Mouse (Mus musculus) neural tube, embryonic 13.5 days (tissue): ENCODE results near the gene Rhox2h. TPM values are rescaled to one million over a fixed set of nuclear protein-coding genes. Genes with fewer than 3 reads are reported as not detected.
"Not testable (repeated sequence)": the region's sequence is repeated elsewhere in the genome, so short reads cannot be mapped to it uniquely, and the experiment has no call there.

Experiments
- ATAC-seq: fragments of 200-750 bp; cut with Nextera tagmentation; 2 replicates; pipeline ENCODE4 v1.8.0; 2017; ENCODE audit warnings: low read depth, mild to moderate bottlenecking, moderate TSS enrichment, moderate library complexity
- H3K27ac ChIP-seq: fragments of 300-500 bp; sonication (generic); replicated peaks from 2 replicates; pipeline ENCODE4 v1.5.1; 2015; ENCODE audit warnings: moderate library complexity, mild to moderate bottlenecking, inconsistent platforms
- H3K27me3 ChIP-seq: fragments of 300-500 bp; sonication (generic); 2 replicates; pipeline ENCODE4 v1.6.1; 2015; ENCODE audit warnings: mild to moderate bottlenecking, inconsistent platforms
- H3K36me3 ChIP-seq: fragments of 300-500 bp; sonication (generic); 2 replicates; pipeline ENCODE4 v1.6.1; 2015; ENCODE audit warnings: mild to moderate bottlenecking, inconsistent platforms
- H3K4me1 ChIP-seq: fragments of 300-500 bp; sonication (generic); replicated peaks from 2 replicates; pipeline ENCODE4 v1.6.1; 2015; ENCODE audit warnings: inconsistent platforms
- H3K4me2 ChIP-seq: fragments of 300-500 bp; sonication (generic); 2 replicates; pipeline ENCODE4 v1.6.1; 2015; ENCODE audit warnings: inconsistent platforms, mild to moderate bottlenecking, moderate library complexity
- H3K4me3 ChIP-seq: fragments of 300-500 bp; sonication (generic); 2 replicates; pipeline ENCODE4 v1.5.1; 2015; ENCODE audit warnings: mild to moderate bottlenecking, inconsistent platforms
- H3K9ac ChIP-seq: fragments of 300-500 bp; sonication (generic); 2 replicates; pipeline ENCODE4 v1.6.1; 2015; ENCODE audit warnings: moderate library complexity, mild to moderate bottlenecking, inconsistent platforms
- H3K9me3 ChIP-seq: fragments of 300-500 bp; sonication (generic); 2 replicates; pipeline ENCODE4 v1.6.1; 2016; ENCODE audit warnings: inconsistent platforms
- WGBS: fragments of 180-500 bp; shearing (Covaris S2); methylation state at CpG from one replicate; pipeline ENCODE4 v1.1.7; 2015; 5-methylcytosine and 5-hydroxymethylcytosine counted together
- polyA plus RNA-seq: library from polyadenylated mRNA; unstranded; fragments of >200 nt; fragmentation: Nextera tagmentation; extraction: Ambion mirVana; gene quantifications from 2 replicates; pipeline ENCODE4 v1.2.1, GENCODE M21; 2015

Rhox2h gene
- not detected in 2 replicates for polyA plus RNA-seq

GRCm38 (mm10) chrX:37673177-37673576 is at the start of gene Rhox2h:
Gene Rhox2h (minus strand): TSS chrX:37673277.
- H3K4me1 ChIP-seq, H3K9me3 ChIP-seq, H3K27ac ChIP-seq, H3K4me2 ChIP-seq, H3K36me3 ChIP-seq, H3K4me3 ChIP-seq, H3K9ac ChIP-seq, H3K27me3 ChIP-seq, ATAC-seq: not testable (repeated sequence)
- 87% methylated on average over 8 of the region's 8 CpGs for WGBS

DNA sequence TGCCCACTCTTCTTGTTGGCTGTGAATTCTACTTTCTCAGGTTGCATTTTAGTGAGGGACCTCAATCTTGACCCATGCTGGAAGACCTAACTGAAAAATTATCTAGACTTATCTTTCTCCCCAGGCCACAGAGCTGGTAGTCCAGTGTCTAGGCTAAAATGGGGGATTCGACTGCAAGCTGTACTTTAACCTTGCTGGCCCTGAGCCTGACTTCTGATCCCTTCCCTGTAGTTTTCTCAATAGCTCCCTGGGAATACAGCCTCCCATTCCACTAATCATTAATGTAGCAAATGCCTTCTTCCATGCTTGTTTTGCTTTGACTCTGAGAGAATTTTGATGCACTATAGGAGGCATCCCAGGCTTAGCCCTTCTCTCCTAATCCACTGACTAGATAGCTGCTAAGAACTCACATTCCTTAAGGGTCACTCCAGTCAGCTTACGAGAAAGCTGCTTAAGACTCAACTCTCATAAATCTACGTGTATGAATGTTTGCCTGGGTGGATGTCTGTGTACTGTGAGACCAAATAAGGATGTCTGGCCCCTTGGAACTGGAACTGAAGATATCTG is 28.8 kb upstream of the Rhox2h start:
- Histone ChIP-seq H3K9ac (no peak overlapping the region), H3K9me3 (no peaks in the 10 kb centered on the region), H3K27me3 (no peaks in the 10 kb centered on the region), H3K4me3 (no peak overlapping the region), H3K4me2 (no peak overlapping the region), H3K4me1 (no peaks in the 10 kb centered on the region), H3K36me3 (no peaks in the 10 kb centered on the region), H3K27ac (no peak overlapping the region)
- no peak for ATAC-seq
- WGBS, result 69% methylated on average over 3 of the region's 3 CpGs

GRCm38 (mm10) chrX:37692261-37692660 is 19.2 kb upstream of the Rhox2h start:
- no peak overlapping the region for H3K4me3 ChIP-seq
- H3K9ac ChIP-seq, result no peak overlapping the region
- 84% methylated on average over 2 of the region's 2 CpGs for WGBS
- H3K4me1 ChIP-seq, result no peaks in the 10 kb centered on the region
- no peak overlapping the region for H3K27ac ChIP-seq
- no peak overlapping the region for H3K4me2 ChIP-seq
- no peak for ATAC-seq
- no peaks in the 10 kb centered on the region for H3K27me3 ChIP-seq
- no peaks in the 10 kb centered on the region for H3K36me3 ChIP-seq
- H3K9me3 ChIP-seq, result no peaks in the 10 kb centered on the region

GRCm38 (mm10) chrX:37683031-37683715 is 10.1 kb upstream of the Rhox2h start:
- Histone ChIP-seq H3K4me3 (no peak overlapping the region), H3K9ac (no peak overlapping the region), H3K27ac (no peak overlapping the region), H3K4me2 (no peak overlapping the region), H3K9me3 (no peaks in the 10 kb centered on the region), H3K36me3 (no peaks in the 10 kb centered on the region), H3K4me1 (no peaks in the 10 kb centered on the region), H3K27me3 (no peaks in the 10 kb centered on the region)
- WGBS, result 88% methylated on average over 24 of the region's 24 CpGs
- no peak for ATAC-seq

DNA sequence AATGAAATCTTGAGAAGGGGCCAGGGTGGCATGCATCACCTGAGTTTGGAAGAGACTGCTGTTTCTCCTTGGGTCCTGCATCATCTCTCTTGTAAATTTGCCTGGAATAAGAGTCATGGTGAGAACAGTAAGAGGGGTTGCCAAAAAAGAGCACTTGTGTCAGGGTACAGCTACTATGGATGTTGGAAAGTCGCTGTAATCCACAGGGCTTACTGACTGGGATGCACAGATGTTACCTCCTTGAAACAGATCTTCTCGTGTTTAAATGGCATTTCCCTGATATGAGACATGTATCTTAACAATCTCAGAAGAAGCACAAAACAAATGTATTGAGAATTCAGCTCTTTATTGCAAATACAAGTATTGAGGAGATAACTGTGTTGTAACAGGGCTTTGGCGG is 4.4 kb downstream of the Rhox2h start, which contains the start of gene Rhox3h:
TSS of gene Rhox3h (minus strand) at position 101 of the 400 bp plus-strand sequence.
- WGBS, result 100% methylated on average over 1 of the region's 3 CpGs
- H3K9me3 ChIP-seq, H3K4me3 ChIP-seq, H3K27me3 ChIP-seq, H3K27ac ChIP-seq, ATAC-seq, H3K36me3 ChIP-seq, H3K4me1 ChIP-seq, H3K4me2 ChIP-seq, H3K9ac ChIP-seq: not testable (repeated sequence)

DNA sequence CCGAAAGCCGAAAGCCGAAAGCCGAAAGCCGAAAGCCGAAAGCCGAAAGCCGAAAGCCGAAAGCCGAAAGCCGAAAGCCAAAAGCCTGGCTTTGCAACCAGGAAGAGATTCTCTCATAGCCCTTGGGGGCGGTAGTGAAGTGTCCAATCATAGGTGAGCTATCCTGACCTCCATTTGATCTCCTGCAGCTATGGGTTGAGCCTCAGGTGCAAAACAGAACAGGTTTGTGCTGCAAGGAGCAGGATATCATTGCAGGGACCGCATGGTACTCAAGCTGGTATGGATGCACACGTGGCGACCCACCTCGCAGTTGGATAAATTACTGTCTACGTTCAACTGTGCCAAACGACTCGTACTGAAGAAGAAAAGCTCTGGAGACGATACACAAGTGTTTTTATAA is 21.9 kb downstream of the Rhox2h start, which contains the start of gene Rhox4g:
TSS of gene Rhox4g (minus strand) at position 101 of the 400 bp plus-strand sequence.
- H3K9ac ChIP-seq, H3K4me1 ChIP-seq, H3K4me3 ChIP-seq, H3K4me2 ChIP-seq, ATAC-seq, H3K36me3 ChIP-seq, H3K27ac ChIP-seq, H3K27me3 ChIP-seq, H3K9me3 ChIP-seq: not testable (repeated sequence)
- 93% methylated on average over 18 of the region's 20 CpGs for WGBS

DNA sequence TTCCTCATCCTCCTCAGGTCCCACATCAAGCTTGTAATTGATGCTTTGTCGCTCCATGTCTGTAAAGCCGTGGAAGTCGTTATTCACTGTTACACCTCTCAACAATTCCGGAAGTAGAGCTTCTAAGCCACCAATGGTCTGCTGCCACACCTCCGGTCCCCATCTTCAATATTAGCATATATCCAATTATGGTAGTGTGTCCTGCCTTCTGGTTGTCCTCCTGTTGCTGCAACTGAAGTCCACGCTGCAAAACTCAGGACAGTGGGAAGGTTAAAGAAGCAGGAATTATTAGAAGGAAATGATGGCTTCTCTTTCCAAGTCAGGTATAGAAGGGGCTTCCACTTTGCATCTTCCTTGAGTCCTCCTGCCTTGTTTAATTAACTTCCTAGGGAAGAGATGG is 29.7 kb downstream of the Rhox2h start, which contains the start of gene Rhox2g:
TSS of gene Rhox2g (minus strand) at position 101 of the 400 bp plus-strand sequence.
- H3K4me2 ChIP-seq, H3K4me3 ChIP-seq, H3K27me3 ChIP-seq, H3K4me1 ChIP-seq, H3K9me3 ChIP-seq, H3K36me3 ChIP-seq, ATAC-seq, H3K9ac ChIP-seq, H3K27ac ChIP-seq: not testable (repeated sequence)
- 96% methylated on average over 6 of the region's 6 CpGs for WGBS

DNA sequence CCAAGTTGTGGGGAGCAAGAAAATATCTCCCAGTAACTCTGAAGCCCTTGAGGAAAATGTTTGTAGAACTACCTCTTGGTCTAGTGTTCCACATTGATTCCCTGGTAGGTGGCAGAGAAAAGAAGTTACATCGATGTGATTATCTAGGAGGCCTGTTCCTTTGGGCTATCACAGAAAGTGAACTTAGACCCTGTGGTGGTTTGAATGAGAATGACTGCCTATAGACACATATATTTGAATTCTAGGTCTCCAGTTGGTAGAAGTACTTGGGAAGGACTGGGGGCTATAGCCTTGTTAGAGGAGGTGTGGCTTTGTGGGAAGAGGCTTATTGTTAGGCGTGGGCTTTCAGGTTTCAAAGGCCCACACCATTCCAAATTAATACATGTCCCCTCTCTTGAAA is 44.6 kb downstream of the Rhox2h start, which contains the start of gene Rhox3g:
TSS of gene Rhox3g (minus strand) at position 101 of the 400 bp plus-strand sequence.
- H3K4me3 ChIP-seq, H3K4me1 ChIP-seq, H3K27me3 ChIP-seq, ATAC-seq, H3K27ac ChIP-seq, H3K9ac ChIP-seq, H3K4me2 ChIP-seq, H3K36me3 ChIP-seq, H3K9me3 ChIP-seq: not testable (repeated sequence)
- WGBS, result 86% methylated on average over 2 of the region's 2 CpGs

Other genes starting within 250 kb of the Rhox2h start
- gene Rhox4b, start 240.8 kb downstream of the Rhox2h start, polyA plus RNA-seq, result not detected in 2 replicates
- gene Rhox2c, start 219.6 kb downstream of the Rhox2h start, polyA plus RNA-seq, result not detected in 2 replicates
- not detected in 2 replicates for gene Rhox3c, start 214.7 kb downstream of the Rhox2h start, polyA plus RNA-seq
- gene Rhox4c, start 192.9 kb downstream of the Rhox2h start, polyA plus RNA-seq, result not detected in 2 replicates
- not detected in 2 replicates for gene Rhox2d, start 179.8 kb downstream of the Rhox2h start, polyA plus RNA-seq
- not detected in 2 replicates for gene Rhox4d, start 158.9 kb downstream of the Rhox2h start, polyA plus RNA-seq
- not detected in 2 replicates for gene Rhox2e, start 142.8 kb downstream of the Rhox2h start, polyA plus RNA-seq
- gene Rhox3e, start 131.3 kb downstream of the Rhox2h start, polyA plus RNA-seq, result not detected in 2 replicates
- not detected in 2 replicates for gene Rhox4e, start 115.9 kb downstream of the Rhox2h start, polyA plus RNA-seq
- gene Rhox2f, start 101.9 kb downstream of the Rhox2h start, polyA plus RNA-seq, result not detected in 2 replicates
- not detected in 2 replicates for gene Rhox3f, start 92.3 kb downstream of the Rhox2h start, polyA plus RNA-seq
- gene Rhox4f, start 65.6 kb downstream of the Rhox2h start, polyA plus RNA-seq, result not detected in 2 replicates
- gene Rhox3g, start 44.7 kb downstream of the Rhox2h start, polyA plus RNA-seq, result not detected in 2 replicates
- gene Rhox2g, start 29.8 kb downstream of the Rhox2h start, polyA plus RNA-seq, result not detected in 2 replicates
- gene Rhox4g, start 21.9 kb downstream of the Rhox2h start, polyA plus RNA-seq, result not detected in 2 replicates
- gene Rhox3h, start 4.5 kb downstream of the Rhox2h start, polyA plus RNA-seq, result not detected in 2 replicates
- gene Rhox5, start 131.6 kb upstream of the Rhox2h start, polyA plus RNA-seq, result 0.45 and 0.51 TPM in 2 replicates
- gene Rhox6, start 153.6 kb upstream of the Rhox2h start, polyA plus RNA-seq, result not detected in 2 replicates
- not detected in 2 replicates for gene Rhox7a, start 158.4 kb upstream of the Rhox2h start, polyA plus RNA-seq
- gene Rhox8, start 205.7 kb upstream of the Rhox2h start, polyA plus RNA-seq, result not detected in 2 replicates
- gene Rhox7b, start 224.0 kb upstream of the Rhox2h start, polyA plus RNA-seq, result not detected in 2 replicates
- gene Rhox9, start 228.5 kb upstream of the Rhox2h start, polyA plus RNA-seq, result not detected in 2 replicates